25 mouse cellular contexts compared by ENCODE assay signal in the genomic region with DNA sequence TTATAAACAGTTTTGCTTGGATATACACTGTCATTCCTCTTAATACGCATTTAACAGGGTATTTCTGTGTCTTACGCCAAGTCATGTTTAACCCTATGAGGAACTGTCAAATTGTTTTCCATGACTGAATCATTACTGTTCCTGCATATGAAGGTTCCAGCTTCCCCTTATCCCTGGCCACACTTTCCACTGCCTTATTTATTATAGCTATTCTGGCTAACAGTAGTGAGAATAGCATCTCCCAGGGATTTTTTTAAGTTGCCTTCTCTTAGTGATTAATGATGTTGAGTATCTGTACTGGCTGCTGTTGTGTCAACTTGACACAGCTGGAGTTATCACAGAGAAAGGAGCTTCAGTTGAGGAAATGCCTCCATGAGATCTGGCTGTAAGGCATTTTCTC. TPM values are rescaled to one million over a fixed set of nuclear protein-coding genes. Genes with fewer than 3 reads are reported as not detected.
"Had no signal": no experiment of that assay in that cellular context is flagged by ENCODE, and none has a peak within 500 bp of the region (broad histone marks: within the 10 kb centered on the region; RNA-seq: fewer than 3 reads in every experiment).

No protein-coding gene starts in this region.

- H3K9ac ChIP-seq: liver, embryonic 13.5 days; liver, embryonic 15.5 days; liver, postnatal 0 days; midbrain, embryonic 13.5 days; midbrain, embryonic 15.5 days; neural tube, embryonic 12.5 days; stomach, embryonic 15.5 days had no signal

- H3K9me3 ChIP-seq: liver, embryonic 13.5 days; liver, embryonic 15.5 days; megakaryocyte, embryonic 14.5 days; midbrain, embryonic 13.5 days; midbrain, embryonic 15.5 days; neural tube, embryonic 12.5 days; stomach, embryonic 15.5 days had no signal

- DNase-seq: liver, embryonic 13.5 days; liver, postnatal 0 days; lung, postnatal 36 days; right cerebral cortex, postnatal 14 days; thymus, adult 2 months; thymus, postnatal 25 days; thymus, postnatal 4 days had no signal

- H3K4me1 ChIP-seq: midbrain, embryonic 13.5 days; midbrain, embryonic 15.5 days; neural tube, embryonic 12.5 days had no signal

- H3K4me2 ChIP-seq: liver, embryonic 11.5 days; liver, embryonic 13.5 days; liver, embryonic 15.5 days; midbrain, embryonic 11.5 days; midbrain, embryonic 13.5 days; midbrain, embryonic 15.5 days; neural tube, embryonic 12.5 days; stomach, embryonic 15.5 days had no signal

- H3K27me3 ChIP-seq: liver, embryonic 13.5 days; liver, embryonic 15.5 days; megakaryocyte, embryonic 14.5 days; midbrain, embryonic 13.5 days; midbrain, embryonic 15.5 days; neural tube, embryonic 12.5 days; stomach, embryonic 15.5 days had no signal

- H3K4me3 ChIP-seq: liver, embryonic 13.5 days; liver, embryonic 15.5 days; megakaryocyte, embryonic 14.5 days; midbrain, embryonic 13.5 days; midbrain, embryonic 15.5 days; neural tube, embryonic 12.5 days; stomach, embryonic 15.5 days had no signal

- ATAC-seq: liver, postnatal 0 days; lung, postnatal 0 days; midbrain, embryonic 13.5 days; midbrain, embryonic 15.5 days had no signal

- H3K27ac ChIP-seq: liver, embryonic 13.5 days; liver, embryonic 15.5 days; macrophage; midbrain, embryonic 13.5 days; midbrain, embryonic 15.5 days; neural tube, embryonic 12.5 days; stomach, embryonic 15.5 days had no signal

- H3K36me3 ChIP-seq: liver, embryonic 13.5 days; midbrain, embryonic 13.5 days; midbrain, embryonic 15.5 days; stomach, embryonic 15.5 days had no signal

RNA-seq across cellular contexts. Expression of a gene that starts 26.8 kb away (rescaled TPM):
- total RNA-seq: megakaryocyte progenitor cell, adult 5-6 weeks; midbrain, postnatal 0 days; monocyte, adult 5-6 weeks; neutrophil, adult 5-6 weeks had no signal
- polyA plus RNA-seq: liver, embryonic 11.5 days; liver, embryonic 13.5 days; liver, embryonic 15.5 days; liver, postnatal 0 days; lung, postnatal 0 days; macrophage; midbrain, embryonic 11.5 days; midbrain, embryonic 13.5 days; midbrain, embryonic 15.5 days; midbrain, postnatal 0 days; neural tube, embryonic 12.5 days; neural tube, embryonic 14.5 days; spleen, adult 2 months; stomach, embryonic 15.5 days; testis, adult 2 months; thymus, adult 2 months; urinary bladder, adult 2 months had no signal

RNA-seq across cellular contexts. Expression of a gene that starts 46.3 kb away (rescaled TPM):
- total RNA-seq: monocyte, adult 5-6 weeks; neutrophil, adult 5-6 weeks had no signal
- polyA plus RNA-seq: liver, embryonic 13.5 days; liver, embryonic 15.5 days; liver, postnatal 0 days; macrophage; midbrain, embryonic 11.5 days; midbrain, embryonic 13.5 days; midbrain, embryonic 15.5 days; midbrain, postnatal 0 days; neural tube, embryonic 14.5 days; spleen, adult 2 months had no signal
